Mouse (Mus musculus) stomach, embryonic 16.5 days (tissue): ENCODE measurements around the gene Ptp4a2. TPM values are rescaled to one million over a fixed set of nuclear protein-coding genes. Genes with fewer than 3 reads are reported as not detected.

Source experiments
- ATAC-seq: fragments of 200-750 bp; cut with Nextera tagmentation; 2 replicates; pipeline ENCODE4 v1.8.0; 2017; ENCODE audit warnings: moderate number of reproducible peaks, moderate TSS enrichment; ENCODE audit not compliant: insufficient read depth, low FRiP score
- H3K27ac ChIP-seq: fragments of 300-500 bp; sonication (generic); 2 replicates; pipeline ENCODE4 v1.5.1; 2014; ENCODE audit warnings: low read length
- H3K27me3 ChIP-seq: fragments of 300-500 bp; sonication (generic); 2 replicates; pipeline ENCODE4 v1.6.1; 2014; ENCODE audit warnings: low read length, control low read depth, mixed read lengths; ENCODE audit not compliant: control insufficient read depth, insufficient read depth
- H3K36me3 ChIP-seq: fragments of 300-500 bp; sonication (generic); 2 replicates; pipeline ENCODE4 v1.6.1; 2014; ENCODE audit warnings: low read length; ENCODE audit not compliant: control insufficient read depth, insufficient read depth
- H3K4me1 ChIP-seq: fragments of 300-500 bp; sonication (generic); 2 replicates; pipeline ENCODE4 v1.6.1; 2014; ENCODE audit warnings: low read length, control low read depth, mixed read lengths; ENCODE audit not compliant: control insufficient read depth, insufficient read depth
- H3K4me2 ChIP-seq: fragments of 300-500 bp; sonication (generic); 2 replicates; pipeline ENCODE4 v1.6.1; 2014; ENCODE audit warnings: low read depth, low read length, mixed read lengths
- H3K4me3 ChIP-seq: fragments of 300-500 bp; sonication (generic); replicated peaks from 2 replicates; pipeline ENCODE4 v1.5.1; 2014; ENCODE audit warnings: mild to moderate bottlenecking, low read length
- H3K9ac ChIP-seq: fragments of 300-500 bp; sonication (generic); 2 replicates; pipeline ENCODE4 v1.6.1; 2014; ENCODE audit warnings: low read length
- H3K9me3 ChIP-seq: fragments of 300-500 bp; sonication (generic); replicated peaks from 2 replicates; pipeline ENCODE4 v1.6.1; 2016; ENCODE audit warnings: low read length, control low read depth; ENCODE audit not compliant: control insufficient read depth
- whole genome bisulfite sequencing: fragments of 180-500 bp; shearing (Covaris S2); extraction: QIAGEN DNeasy Blood & Tissue Kit; methylation state at CpG from one replicate; pipeline ENCODE4 v1.1.7; 2014; 5-methylcytosine and 5-hydroxymethylcytosine counted together
- polyA plus RNA-seq: library from polyadenylated mRNA; unstranded; fragments of >200 nt; fragmentation: Nextera tagmentation; extraction: Ambion mirVana; gene quantifications from 2 replicates; pipeline ENCODE4 v1.2.1, GENCODE M21; 2015

Gene Ptp4a2
- polyA plus RNA-seq, 1 experiment from 2014 or later = 329 TPM

GRCm38 (mm10) chr4:129818506-129819195, 7.6 kb downstream of the Ptp4a2 start:
- Histone ChIP-seq H3K4me2 (peak overlapping the region; percentile 85), H3K27ac (peak overlapping the region; percentile 73), H3K4me3 (no peak overlapping the region), H3K36me3 (no peaks in the 10 kb centered on the region), H3K4me1 (peaks cover 36% of the 10 kb centered on the region), H3K9me3 (no peaks in the 10 kb centered on the region), H3K9ac (0 out of 2 replicates have a peak overlapping the region, but pooled peaks have one; percentile 18), H3K27me3 (no peaks in the 10 kb centered on the region)
- WGBS = 59% methylated on average over 10 of the region's 10 CpGs
- no peak for ATAC-seq

- under 1% methylated on average over 65 of the region's 83 CpGs for WGBS
- peak; percentile 98 for ATAC-seq
- Histone ChIP-seq H3K27ac (peak overlapping the region; percentile 96), H3K9ac (peak overlapping the region; percentile 99), H3K36me3 (no peaks in the 10 kb centered on the region), H3K27me3 (no peaks in the 10 kb centered on the region), H3K4me3 (peak overlapping the region; percentile 95), H3K9me3 (no peaks in the 10 kb centered on the region), H3K4me2 (peak overlapping the region; percentile 85), H3K4me1 (peaks cover 40% of the 10 kb centered on the region)
Measured at GRCm38 (mm10) chr4:129819712-129820336, 8.8 kb downstream of the Ptp4a2 start.

DNA sequence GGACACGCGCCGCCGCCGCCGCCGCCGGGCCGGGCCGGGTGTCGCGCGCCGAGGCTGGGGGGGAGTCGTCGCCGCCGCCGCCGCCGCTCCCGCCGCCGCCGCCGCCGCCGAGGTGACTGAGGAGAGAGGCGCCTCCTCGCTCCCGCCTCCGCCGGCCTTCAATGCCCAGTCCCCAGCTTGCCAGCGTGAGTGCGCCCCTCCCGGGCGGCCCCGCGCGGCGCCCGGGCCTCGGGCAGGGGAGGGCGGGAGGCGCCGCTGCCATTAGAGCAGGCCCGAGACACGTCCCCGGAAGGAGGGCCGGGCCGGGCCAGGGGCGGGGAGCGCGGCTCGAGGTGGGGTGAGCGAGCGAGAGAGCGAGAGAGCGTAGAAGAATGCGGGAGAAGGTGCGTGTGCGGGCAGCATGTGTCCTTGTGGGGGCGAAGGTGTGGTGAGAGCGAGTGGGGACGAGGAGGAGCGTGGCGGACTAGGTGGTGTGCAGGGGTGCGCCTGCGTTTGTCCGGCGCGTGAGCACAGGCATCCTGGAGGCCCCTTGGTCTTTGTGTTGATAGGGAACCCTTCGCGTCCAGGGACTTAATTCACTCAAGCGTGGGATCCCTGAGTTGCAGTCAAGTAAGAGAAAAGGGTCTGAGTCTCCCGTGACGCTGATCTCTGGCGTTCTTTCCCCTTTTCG, 9.5 kb downstream of the Ptp4a2 start:
- Histone ChIP-seq H3K9ac (peak overlapping the region; percentile 99), H3K4me1 (peaks cover 40% of the 10 kb centered on the region), H3K27ac (peak overlapping the region; percentile 96), H3K9me3 (no peaks in the 10 kb centered on the region), H3K4me2 (peak overlapping the region; percentile 63), H3K4me3 (peak overlapping the region; percentile 95), H3K36me3 (no peaks in the 10 kb centered on the region), H3K27me3 (no peaks in the 10 kb centered on the region)
- WGBS = 1% methylated on average over 51 of the region's 79 CpGs
- peak; percentile 80 for ATAC-seq

GRCm38 (mm10) chr4:129821087-129821616, 10.1 kb downstream of the Ptp4a2 start:
- peak overlapping the region; percentile 95 for H3K4me3 ChIP-seq
- no peaks in the 10 kb centered on the region for H3K27me3 ChIP-seq
- H3K9me3 ChIP-seq = no peaks in the 10 kb centered on the region
- H3K36me3 ChIP-seq = no peaks in the 10 kb centered on the region
- H3K9ac ChIP-seq = peak overlapping the region; percentile 99
- ATAC-seq = no peak
- peak overlapping the region; percentile 63 for H3K4me2 ChIP-seq
- H3K4me1 ChIP-seq = peaks cover 40% of the 10 kb centered on the region
- WGBS = under 1% methylated on average over 16 of the region's 16 CpGs
- peak overlapping the region; percentile 96 for H3K27ac ChIP-seq

DNA sequence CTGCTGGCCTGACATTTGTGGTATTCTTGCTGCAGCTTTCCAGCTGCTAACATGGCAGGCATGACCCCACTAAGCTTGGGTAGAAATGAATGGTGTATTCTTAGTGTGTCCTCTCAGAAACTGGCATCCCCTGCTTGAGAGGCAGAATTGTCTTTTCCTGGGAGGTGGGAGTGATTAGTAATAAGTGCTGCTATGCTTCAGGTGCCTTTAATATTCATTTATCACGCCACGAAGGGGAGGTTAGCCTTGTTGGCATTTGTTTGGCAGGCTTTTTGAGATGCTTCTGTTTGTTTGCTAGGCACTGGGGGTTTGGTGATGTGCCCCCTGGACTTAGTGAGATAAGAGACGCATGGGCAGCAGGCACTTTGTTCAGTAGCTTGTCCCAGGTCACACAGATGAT, 11.3 kb downstream of the Ptp4a2 start:
- no peak for ATAC-seq
- H3K9ac ChIP-seq = peak overlapping the region; percentile 55
- H3K27me3 ChIP-seq = no peaks in the 10 kb centered on the region
- peak overlapping the region; percentile 95 for H3K4me3 ChIP-seq
- H3K27ac ChIP-seq = peak overlapping the region; percentile 64; the same call in 1 of the 2 replicates
- no peaks in the 10 kb centered on the region for H3K9me3 ChIP-seq
- peak overlapping the region; percentile 63 for H3K4me2 ChIP-seq
- H3K4me1 ChIP-seq = peaks cover 45% of the 10 kb centered on the region
- WGBS = 45% methylated on average over 3 of the region's 3 CpGs
- H3K36me3 ChIP-seq = no peaks in the 10 kb centered on the region

DNA sequence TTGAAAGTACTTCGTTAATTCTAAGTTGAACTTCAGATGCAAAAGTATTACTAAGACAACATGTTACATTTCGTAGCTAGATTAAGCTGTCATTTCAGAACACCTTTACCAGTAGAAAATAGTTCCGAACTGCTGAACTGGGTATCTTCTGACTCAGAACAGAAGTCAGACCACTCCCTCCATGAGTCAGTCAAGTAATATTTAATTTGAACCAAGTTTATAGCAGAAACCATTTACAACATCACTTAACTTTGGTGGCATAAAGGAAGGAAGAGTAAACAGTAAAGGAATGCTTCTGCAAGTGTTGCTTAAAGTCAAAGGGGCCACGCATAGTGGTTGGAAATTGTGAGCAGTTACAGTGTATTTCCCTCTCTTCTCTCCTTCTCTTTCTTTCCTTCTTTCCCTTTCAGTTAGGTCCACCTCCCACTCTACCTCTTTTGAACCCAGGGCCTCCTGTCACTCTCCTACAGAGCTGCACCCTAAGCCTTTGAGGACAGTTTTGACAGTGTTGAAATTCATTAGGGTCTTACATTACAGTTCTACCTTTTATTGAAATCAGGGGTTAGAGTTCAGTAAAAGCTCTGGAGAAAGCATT, 12.3 kb downstream of the Ptp4a2 start:
- H3K4me2 ChIP-seq = peak overlapping the region; percentile 63
- no peak overlapping the region for H3K9ac ChIP-seq
- no peak overlapping the region for H3K4me3 ChIP-seq
- H3K9me3 ChIP-seq = no peaks in the 10 kb centered on the region
- H3K4me1 ChIP-seq = peaks cover 44% of the 10 kb centered on the region
- no peaks in the 10 kb centered on the region for H3K36me3 ChIP-seq
- peak overlapping the region; percentile 27 for H3K27ac ChIP-seq
- no peaks in the 10 kb centered on the region for H3K27me3 ChIP-seq
- no peak for ATAC-seq
- 51% methylated on average over 4 of the region's 4 CpGs for WGBS

DNA sequence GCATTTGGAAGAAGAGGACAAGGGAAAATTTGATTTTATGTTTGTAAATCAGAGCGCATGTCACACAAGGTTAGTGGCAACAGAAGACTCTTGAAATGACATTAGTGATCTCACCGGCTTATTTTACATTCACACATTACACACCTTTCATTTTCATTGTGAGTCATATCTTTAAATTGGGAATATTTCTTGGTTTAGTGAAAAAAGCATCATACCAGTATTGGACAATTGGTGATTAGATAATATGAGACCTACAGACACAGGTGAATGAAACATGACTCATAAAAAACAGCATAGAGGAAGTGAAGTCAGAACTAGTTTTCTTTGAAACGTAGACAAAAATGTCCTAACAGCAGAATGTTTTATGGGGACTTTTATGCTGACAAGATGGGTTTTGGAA, 16.6 kb downstream of the Ptp4a2 start:
- 72% methylated on average over 3 of the region's 3 CpGs for WGBS
- peaks cover 31% of the 10 kb centered on the region for H3K4me1 ChIP-seq
- no peak overlapping the region for H3K9ac ChIP-seq
- no peak overlapping the region for H3K27ac ChIP-seq
- no peak overlapping the region for H3K4me3 ChIP-seq
- ATAC-seq = no peak
- no peak overlapping the region for H3K4me2 ChIP-seq
- no peaks in the 10 kb centered on the region for H3K27me3 ChIP-seq
- no peaks in the 10 kb centered on the region for H3K36me3 ChIP-seq
- no peaks in the 10 kb centered on the region for H3K9me3 ChIP-seq

DNA sequence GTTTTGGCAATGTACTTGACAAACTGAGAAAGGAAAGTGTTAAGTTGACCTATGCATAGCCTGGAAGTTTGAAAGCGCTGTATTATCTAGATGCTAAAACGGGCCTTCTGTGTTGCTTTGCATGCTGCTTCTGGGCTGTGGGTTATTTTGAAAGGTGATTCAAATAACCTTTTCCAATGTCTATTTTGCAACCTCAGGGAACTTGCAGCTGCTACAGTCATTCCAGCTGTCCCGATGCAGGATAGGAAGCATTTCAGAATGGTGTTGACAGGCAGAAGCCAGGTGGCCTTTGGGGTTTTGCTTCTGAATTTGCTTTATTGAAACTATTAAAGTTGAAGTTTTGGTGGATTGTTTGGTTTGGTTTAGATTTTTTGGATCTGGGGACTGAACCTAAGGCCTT, 17.1 kb downstream of the Ptp4a2 start:
- H3K4me3 ChIP-seq = no peak overlapping the region
- no peak for ATAC-seq
- 50% methylated on average over 3 of the region's 3 CpGs for WGBS
- H3K4me2 ChIP-seq = no peak overlapping the region
- no peaks in the 10 kb centered on the region for H3K27me3 ChIP-seq
- H3K36me3 ChIP-seq = no peaks in the 10 kb centered on the region
- H3K9ac ChIP-seq = no peak overlapping the region
- no peak overlapping the region for H3K27ac ChIP-seq
- H3K4me1 ChIP-seq = peaks cover 27% of the 10 kb centered on the region
- no peaks in the 10 kb centered on the region for H3K9me3 ChIP-seq
